Mouse (Mus musculus) lung, embryonic 14.5 days (tissue): Measurements from ENCODE around the gene Folr2. TPM values are rescaled to one million over a fixed set of nuclear protein-coding genes. Genes with fewer than 3 reads are reported as not detected.
A peak's percentile ranks its signal among the peaks of the same experiment; 100 is the strongest.

Experiments
- ATAC-seq: fragments of 200-750 bp; cut with Nextera tagmentation; 2 replicates; pipeline ENCODE4 v1.8.0; 2017; ENCODE audit warnings: mild to moderate bottlenecking, moderate TSS enrichment, moderate library complexity; ENCODE audit not compliant: insufficient read depth
- DNase-seq: peaks from one replicate; pipeline ENCODE4 v3.0.0-alpha.2; 2015
- H3K27ac ChIP-seq: fragments of 300-500 bp; sonication (generic); 2 replicates; pipeline ENCODE4 v1.5.1; 2014; ENCODE audit warnings: low read depth, mild to moderate bottlenecking, moderate library complexity
- H3K27me3 ChIP-seq: fragments of 300-500 bp; sonication (generic); 2 replicates; pipeline ENCODE4 v1.6.1; 2014; ENCODE audit warnings: low read length, control low read depth; ENCODE audit not compliant: insufficient read depth
- H3K36me3 ChIP-seq: fragments of 300-500 bp; sonication (generic); 2 replicates; pipeline ENCODE4 v1.6.1; 2014; ENCODE audit warnings: control low read depth; ENCODE audit not compliant: insufficient read depth
- H3K4me1 ChIP-seq: fragments of 300-500 bp; sonication (generic); 2 replicates; pipeline ENCODE4 v1.6.1; 2014; ENCODE audit warnings: antibody characterized with exemption, control low read depth; ENCODE audit not compliant: insufficient read depth
- H3K4me2 ChIP-seq: fragments of 300-500 bp; sonication (generic); 2 replicates; pipeline ENCODE4 v1.6.1; 2014; ENCODE audit warnings: mild to moderate bottlenecking
- H3K4me3 ChIP-seq: fragments of 300-500 bp; sonication (generic); 2 replicates; pipeline ENCODE4 v1.5.1; 2014; ENCODE audit warnings: low read depth, low read length
- H3K9ac ChIP-seq: fragments of 300-500 bp; sonication (generic); 2 replicates; pipeline ENCODE4 v1.6.1; 2014
- H3K9me3 ChIP-seq: fragments of 300-500 bp; sonication (generic); 2 replicates; pipeline ENCODE4 v1.6.1; 2016; ENCODE audit warnings: low read depth, low read length, control low read depth
- CTCF ChIP-seq: IDR thresholded peaks from 2 replicates; pipeline ENCODE4 v1.5.1; 2016; ENCODE audit warnings: antibody characterized with exemption, low read depth
- WGBS: fragments of 180-500 bp; shearing (Covaris S2); extraction: QIAGEN DNeasy Blood & Tissue Kit; methylation state at CpG from one replicate; pipeline ENCODE4 v1.1.7; 2014; 5-methylcytosine and 5-hydroxymethylcytosine counted together
- polyA plus RNA-seq: library from polyadenylated mRNA; unstranded; fragments of >200 nt; fragmentation: Nextera tagmentation; extraction: Ambion mirVana; gene quantifications from 2 replicates; pipeline ENCODE4 v1.2.1, GENCODE M21; 2014

Folr2 gene
- polyA plus RNA-seq, 1 experiment from 2014 or later, result 2.6 TPM

DNA sequence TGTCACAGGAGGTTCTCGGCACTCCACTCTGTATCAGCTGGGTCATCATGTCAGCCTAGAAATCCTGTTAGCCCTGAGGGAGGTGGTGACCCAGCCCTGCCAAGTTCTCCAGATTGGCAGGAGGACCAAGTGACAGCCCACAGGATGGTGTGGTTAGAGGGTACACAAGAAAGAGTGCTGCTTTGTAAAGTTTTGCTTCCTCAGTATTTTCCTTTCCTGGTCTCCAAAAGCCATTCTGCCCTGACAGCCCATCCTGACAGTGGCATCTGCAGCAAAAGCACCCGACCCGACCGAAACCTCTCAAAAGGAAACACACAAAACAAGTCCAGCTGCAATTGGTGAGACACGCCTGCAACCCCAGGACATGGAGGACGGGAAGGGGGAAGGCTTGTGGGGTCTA is 12.8 kb downstream of the Folr2 start:
- Histone ChIP-seq H3K27ac (no peak overlapping the region), H3K4me1 (no peaks in the 10 kb centered on the region), H3K4me2 (no peak overlapping the region), H3K27me3 (no peaks in the 10 kb centered on the region), H3K9me3 (no peaks in the 10 kb centered on the region), H3K36me3 (no peaks in the 10 kb centered on the region), H3K9ac (no peak overlapping the region), H3K4me3 (no peak overlapping the region)
- ATAC-seq, result no peak
- WGBS, result 45% methylated on average over 6 of the region's 6 CpGs
- DNase-seq, result no peak
- no peak for TF ChIP-seq CTCF

DNA sequence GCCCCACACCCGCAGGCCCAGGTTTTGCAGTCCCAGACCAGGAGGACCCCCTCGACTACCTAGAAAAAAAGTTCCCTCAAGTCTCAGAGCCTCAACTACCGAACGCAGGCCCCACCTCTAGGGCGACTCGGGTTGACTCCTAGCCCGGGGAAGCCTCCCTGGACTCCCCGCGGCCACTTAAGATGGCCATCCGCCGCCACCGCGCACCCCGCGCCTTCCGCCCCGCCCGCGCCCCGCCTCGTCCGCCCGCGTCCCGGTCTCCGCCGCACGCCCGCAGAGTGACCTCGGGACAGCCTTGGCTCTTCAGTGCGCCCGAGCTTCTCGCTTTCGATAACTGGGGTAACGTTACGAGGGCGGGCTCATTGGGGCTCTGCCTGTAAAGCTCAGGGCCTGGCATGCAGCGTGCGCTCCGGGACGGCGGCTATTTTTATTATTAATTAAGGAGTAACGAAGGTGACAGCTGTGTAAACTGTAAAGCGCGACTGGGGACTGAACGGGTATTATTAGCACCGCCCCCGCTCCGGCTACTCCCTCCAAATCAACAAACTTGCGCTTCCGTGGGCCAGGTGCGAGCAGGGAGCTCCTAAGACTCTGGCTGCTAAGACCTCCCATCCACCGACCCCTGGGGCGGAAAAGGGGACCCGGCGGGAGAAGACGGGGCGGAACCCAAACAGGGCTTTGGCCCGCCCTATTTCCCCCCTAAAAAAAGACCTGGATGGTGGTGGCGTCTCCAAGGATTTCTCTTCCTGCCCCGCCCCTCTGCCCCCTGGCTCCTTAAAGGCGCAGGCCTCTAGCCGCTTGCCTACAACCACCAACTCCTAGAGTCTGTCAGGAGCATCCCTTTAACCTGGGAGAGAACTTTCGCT is 19.2 kb downstream of the Folr2 start, which contains the start of gene Inppl1:
Gene Inppl1, minus strand, starts transcription at position 624 of the 866 bp plus-strand sequence.
- peak; percentile 92 for DNase-seq
- peak; percentile 88 for ATAC-seq
- under 1% methylated on average over 64 of the region's 64 CpGs for WGBS
- no peaks in the 10 kb centered on the region for H3K27me3 ChIP-seq
- peaks cover 16% of the 10 kb centered on the region for H3K36me3 ChIP-seq
- H3K4me2 ChIP-seq, result peak within 1 kb of the TSS; percentile 76
- peak; percentile 44 for TF ChIP-seq CTCF
- H3K9ac ChIP-seq, result peak within 1 kb of the TSS; percentile 98
- peak within 1 kb of the TSS; percentile 88 for H3K4me3 ChIP-seq
- peaks cover 10% of the 10 kb centered on the region; the same call in 1 of the 2 replicates for H3K4me1 ChIP-seq
- H3K9me3 ChIP-seq, result no peaks in the 10 kb centered on the region
- peak within 1 kb of the TSS; percentile 97 for H3K27ac ChIP-seq

DNA sequence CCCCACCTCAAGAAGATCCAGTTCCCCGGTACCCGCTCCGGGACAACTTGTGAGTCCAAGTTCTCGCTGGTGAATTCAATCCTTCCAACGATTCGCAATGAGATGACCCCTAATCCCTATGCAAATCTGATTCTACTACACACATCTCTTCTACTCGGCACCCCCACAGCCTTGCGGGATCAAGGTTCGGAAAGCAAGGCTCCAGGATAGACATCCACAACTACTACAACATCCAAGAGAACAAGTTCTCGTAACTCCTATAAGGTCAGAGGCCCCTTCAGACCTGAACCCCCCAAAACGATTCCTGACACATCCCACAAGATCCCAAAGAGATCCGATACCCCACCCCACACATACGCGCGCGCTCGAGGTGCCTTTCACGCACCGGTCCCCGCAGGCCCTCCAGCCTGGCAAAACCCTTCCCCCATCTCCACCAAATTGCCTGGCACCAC is 19.8 kb downstream of the Folr2 start:
- Histone ChIP-seq H3K4me3 (peak overlapping the region; percentile 88), H3K36me3 (peaks cover 22% of the 10 kb centered on the region), H3K27ac (peak overlapping the region; percentile 97), H3K4me1 (peaks cover 10% of the 10 kb centered on the region; the same call in 1 of the 2 replicates), H3K27me3 (no peaks in the 10 kb centered on the region), H3K9ac (peak overlapping the region; percentile 98), H3K9me3 (no peaks in the 10 kb centered on the region), H3K4me2 (peak overlapping the region; percentile 76)
- ATAC-seq (no peak; the same call in 1 of the 2 replicates), DNase-seq (no peak)
- no peak for TF ChIP-seq CTCF
- WGBS, result under 1% methylated on average over 20 of the region's 20 CpGs

DNA sequence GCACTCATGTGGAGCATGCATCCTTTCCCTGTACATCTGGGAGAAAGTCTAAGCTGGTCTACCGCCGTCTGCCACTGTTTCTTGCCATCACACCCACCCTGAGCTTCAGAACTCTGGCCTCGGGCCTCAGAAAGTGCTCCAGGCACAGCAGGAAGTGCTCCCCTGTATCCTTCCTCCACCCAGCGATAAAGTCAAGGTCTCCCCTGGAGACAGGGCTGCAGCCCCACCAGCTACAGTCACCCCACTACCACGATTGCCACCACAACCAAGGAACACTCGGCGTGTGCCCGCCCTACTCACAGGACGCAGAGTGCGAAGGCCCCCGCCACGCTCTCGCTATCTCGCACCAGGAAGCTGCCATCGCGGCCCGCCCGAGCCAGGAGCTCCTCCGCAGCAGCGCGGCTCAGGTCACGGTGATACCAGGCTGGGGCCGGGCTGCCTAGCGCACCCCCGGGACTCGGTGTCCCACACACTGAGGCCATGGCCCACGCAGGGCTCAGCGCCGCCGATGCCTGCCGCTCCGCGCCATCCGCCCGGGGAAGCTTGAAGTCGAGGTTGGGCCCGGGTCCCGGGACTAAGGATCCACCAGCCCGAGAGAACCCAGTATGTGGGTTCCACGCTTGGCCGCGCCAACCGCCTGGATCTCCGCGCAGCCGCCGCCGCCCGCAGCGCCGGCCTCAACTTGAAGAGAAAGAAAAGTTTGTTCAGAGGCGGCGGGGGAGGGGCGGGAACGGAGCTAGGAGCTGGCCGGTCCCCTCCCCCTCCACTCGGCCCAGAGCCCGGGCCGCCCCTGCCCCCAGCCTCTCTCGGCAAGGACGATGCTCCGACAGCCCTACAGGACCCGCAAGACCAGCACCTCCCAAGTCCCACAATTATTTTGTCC is 20.5 kb downstream of the Folr2 start:
- H3K9me3 ChIP-seq, result no peaks in the 10 kb centered on the region
- H3K27ac ChIP-seq, result peak overlapping the region; percentile 97
- peaks cover 29% of the 10 kb centered on the region for H3K36me3 ChIP-seq
- DNase-seq (peak; percentile 77), ATAC-seq (peak; percentile 48)
- peak overlapping the region; percentile 88 for H3K4me3 ChIP-seq
- H3K4me2 ChIP-seq, result peak overlapping the region; percentile 76
- WGBS, result under 1% methylated on average over 63 of the region's 63 CpGs
- peak overlapping the region; percentile 98 for H3K9ac ChIP-seq
- H3K27me3 ChIP-seq, result no peaks in the 10 kb centered on the region
- peaks cover 10% of the 10 kb centered on the region; the same call in 1 of the 2 replicates for H3K4me1 ChIP-seq
- TF ChIP-seq CTCF, result no peak

DNA sequence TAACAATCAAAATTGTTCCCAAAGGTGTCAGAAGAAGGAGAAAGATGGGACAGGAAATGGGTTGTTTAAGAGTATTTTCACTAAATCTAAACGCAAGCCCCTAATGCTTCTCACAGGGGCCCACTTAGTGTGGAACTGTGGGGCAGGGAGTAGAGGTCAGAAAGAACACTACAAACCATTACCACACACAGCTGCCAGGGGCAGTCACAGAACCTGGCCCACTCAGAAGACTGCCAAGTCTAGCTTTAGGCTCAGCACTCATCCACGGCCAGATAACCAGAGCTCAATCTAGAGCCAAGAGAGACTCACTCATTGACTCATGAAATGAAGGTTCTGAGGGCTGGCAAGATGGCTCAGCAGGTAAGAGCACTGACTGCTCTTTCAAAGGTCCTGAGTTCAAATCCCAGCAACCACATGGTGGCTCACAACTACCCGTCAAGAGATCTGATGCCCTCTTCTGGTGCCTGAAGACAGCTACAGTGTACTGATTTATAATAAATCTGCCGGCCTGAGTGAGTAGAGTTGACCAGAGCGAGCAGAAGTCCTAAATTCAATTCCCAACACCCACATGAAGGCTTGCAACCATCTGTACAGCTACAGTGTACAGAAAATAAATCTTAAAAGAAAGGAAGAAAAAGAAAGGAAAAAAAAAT is 21.4 kb downstream of the Folr2 start:
- peak overlapping the region; percentile 97 for H3K27ac ChIP-seq
- H3K4me3 ChIP-seq, result peak overlapping the region; percentile 88
- 25% methylated on average over 5 of the region's 5 CpGs for WGBS
- no peaks in the 10 kb centered on the region for H3K9me3 ChIP-seq
- peak overlapping the region; percentile 76 for H3K4me2 ChIP-seq
- ATAC-seq, result no peak
- H3K9ac ChIP-seq, result peak overlapping the region; percentile 98
- peak; percentile 29 for DNase-seq
- no peaks in the 10 kb centered on the region for H3K27me3 ChIP-seq
- H3K36me3 ChIP-seq, result peaks cover 38% of the 10 kb centered on the region
- peaks cover 10% of the 10 kb centered on the region; the same call in 1 of the 2 replicates for H3K4me1 ChIP-seq
- peak; percentile 14; the same call in 1 of the 2 replicates for TF ChIP-seq CTCF

DNA sequence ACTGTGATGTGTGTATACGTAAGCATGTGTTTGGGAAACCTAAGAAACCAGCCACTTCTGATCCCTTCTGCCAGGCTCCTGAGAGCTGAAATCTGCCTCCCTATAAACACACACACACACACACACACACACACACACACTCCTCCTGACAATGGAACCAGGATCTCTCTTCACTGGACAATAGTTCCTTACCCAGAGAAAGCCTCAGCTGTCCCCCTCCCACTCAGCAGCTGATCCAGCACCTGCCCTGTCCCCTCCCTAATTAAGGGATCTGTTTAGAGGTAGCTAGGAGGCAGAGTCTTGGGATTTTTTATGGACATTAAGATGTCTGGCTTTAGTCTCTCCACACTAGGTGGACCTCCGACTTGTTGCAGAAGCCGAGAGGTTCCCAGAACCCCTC is 22.1 kb downstream of the Folr2 start:
- WGBS, result 39% methylated on average over 3 of the region's 3 CpGs
- Histone ChIP-seq H3K9ac (peak overlapping the region; percentile 28), H3K27ac (no peak overlapping the region), H3K36me3 (peaks cover 45% of the 10 kb centered on the region), H3K27me3 (no peaks in the 10 kb centered on the region), H3K4me1 (peaks cover 10% of the 10 kb centered on the region; the same call in 1 of the 2 replicates), H3K9me3 (no peaks in the 10 kb centered on the region), H3K4me2 (peak overlapping the region; percentile 76), H3K4me3 (peak overlapping the region; percentile 88)
- no peak for TF ChIP-seq CTCF
- no peak for DNase-seq
- no peak for ATAC-seq
